Mouse (Mus musculus) heart, adult 2 months (tissue): ENCODE results near the gene Efna3. TPM values are rescaled to one million over a fixed set of nuclear protein-coding genes. Genes with fewer than 3 reads are reported as not detected.

Experiments
- DNase-seq, 2 experiments: peaks; one replicate each; pipeline ENCODE4 v3.0.0; 2021
- H3K27ac ChIP-seq: fragments of 200-600 bp; 2 replicates; pipeline ENCODE4 v1.8.1; 2022
- H3K27me3 ChIP-seq: fragments of 200-500 bp; 2 replicates; pipeline ENCODE4 v1.6.1; 2012; ENCODE audit warnings: mild to moderate bottlenecking, low read length, inconsistent platforms, mixed read lengths; ENCODE audit not compliant: control insufficient read depth, insufficient read depth
- H3K36me3 ChIP-seq: fragments of 200-500 bp; 2 replicates; pipeline ENCODE4 v1.6.1; 2012; ENCODE audit warnings: low read length, inconsistent platforms; ENCODE audit not compliant: control insufficient read depth, insufficient read depth
- H3K4me1 ChIP-seq: fragments of 200-500 bp; 2 replicates; pipeline ENCODE4 v1.6.1; 2011; ENCODE audit warnings: low read length; ENCODE audit not compliant: control insufficient read depth, insufficient read depth
- H3K4me3 ChIP-seq: fragments of 200-600 bp; 2 replicates; pipeline ENCODE4 v1.8.1; 2022
- H3K79me2 ChIP-seq: fragments of 200-500 bp; replicated peaks from 2 replicates; pipeline ENCODE4 v1.6.1; 2012; ENCODE audit warnings: mild to moderate bottlenecking, inconsistent platforms, low read length, moderate library complexity, mixed read lengths; ENCODE audit not compliant: control insufficient read depth, insufficient read depth
- H3K9ac ChIP-seq: fragments of 200-500 bp; 2 replicates; pipeline ENCODE4 v1.6.1; 2012; ENCODE audit warnings: low read depth, mild to moderate bottlenecking, control low read depth, inconsistent platforms, low read length, mixed read lengths
- CTCF ChIP-seq: fragments of 200-600 bp; IDR thresholded peaks from 2 replicates; pipeline ENCODE4 v1.8.1; 2022; ENCODE audit warnings: antibody characterized with exemption, mild to moderate bottlenecking, moderate library complexity
- EP300 ChIP-seq: fragments of 200-500 bp; IDR thresholded peaks from 2 replicates; pipeline ENCODE4 v1.6.1; 2011; ENCODE audit warnings: low read depth, low read length, control low read depth; ENCODE audit not compliant: insufficient read depth
- POLR2A ChIP-seq: fragments of 200-500 bp; IDR thresholded peaks from 2 replicates; pipeline ENCODE4 v1.6.1; 2011; ENCODE audit warnings: mild to moderate bottlenecking, low read depth, low read length, control low read depth; ENCODE audit not compliant: insufficient read depth
- WGBS: fragments of 180-500 bp; shearing (Covaris S2); methylation state at CpG from one replicate; pipeline ENCODE4 v1.1.7; 2018; 5-methylcytosine and 5-hydroxymethylcytosine counted together
- intact Hi-C: fragments of 180-260 bp; cut with DNase I; formaldehyde crosslinking; loops from one replicate; pipeline ENCODE4 v1.15.1; 2025
- polyA plus RNA-seq: library from polyadenylated mRNA; depleted of rRNA; stranded (reverse); fragments of >200 nt; gene quantifications from 2 replicates; pipeline ENCODE4 v1.2.3, GENCODE M21; 2012
- total RNA-seq, 2 experiments: library from RNA; stranded (reverse); gene quantifications; 2 replicates each; pipeline ENCODE4 v1.2.3; 2021

Gene Efna3
- total and polyA plus RNA-seq, 3 experiments: not detected

GRCm38 (mm10) chr3:89360237-89360636 is 37.5 kb upstream of the Efna3 start:
- intact Hi-C loops: no loop called here
- no peak for DNase-seq
- 67% methylated on average over 3 of the region's 3 CpGs for WGBS

GRCm38 (mm10) chr3:89359630-89360029 is 36.9 kb upstream of the Efna3 start:
- no peak for DNase-seq
- no peak overlapping the region for H3K9ac ChIP-seq
- peaks cover 1% of the 10 kb centered on the region; the same call in 1 of the 2 replicates for H3K4me1 ChIP-seq
- no peak overlapping the region for H3K4me3 ChIP-seq
- intact Hi-C loops: no loop called here
- no peaks in the 10 kb centered on the region for H3K79me2 ChIP-seq
- TF ChIP-seq EP300 (no peak), CTCF (no peak), POLR2A (no peak)
- H3K27me3 ChIP-seq: no peaks in the 10 kb centered on the region
- H3K27ac ChIP-seq: no peak overlapping the region
- H3K36me3 ChIP-seq: no peaks in the 10 kb centered on the region
- 52% methylated on average over 6 of the region's 6 CpGs for WGBS

More at GRCm38 (mm10) chr3:89360237-89360636, 37.5 kb upstream of the Efna3 start:
- no peak overlapping the region for H3K9ac ChIP-seq
- no peaks in the 10 kb centered on the region for H3K27me3 ChIP-seq
- no peaks in the 10 kb centered on the region for H3K4me1 ChIP-seq
- H3K36me3 ChIP-seq: no peaks in the 10 kb centered on the region
- TF ChIP-seq POLR2A: no peak
- no peak for TF ChIP-seq CTCF
- no peaks in the 10 kb centered on the region for H3K79me2 ChIP-seq
- H3K27ac ChIP-seq: no peak overlapping the region
- H3K4me3 ChIP-seq: no peak overlapping the region

GRCm38 (mm10) chr3:89356029-89356428 is 33.3 kb upstream of the Efna3 start:
- Histone ChIP-seq H3K9ac (no peak overlapping the region), H3K4me3 (no peak overlapping the region), H3K27me3 (no peaks in the 10 kb centered on the region), H3K4me1 (peaks cover 1% of the 10 kb centered on the region; the same call in 1 of the 2 replicates), H3K36me3 (no peaks in the 10 kb centered on the region), H3K27ac (no peak overlapping the region), H3K79me2 (no peaks in the 10 kb centered on the region)
- TF ChIP-seq EP300 (no peak), POLR2A (no peak), CTCF (no peak)
- WGBS: 63% methylated on average over 9 of the region's 9 CpGs
- intact Hi-C loops: no loop called here
- no peak for DNase-seq

GRCm38 (mm10) chr3:89355512-89355902 is 32.7 kb upstream of the Efna3 start:
- TF ChIP-seq EP300 (no peak), CTCF (no peak), POLR2A (no peak)
- DNase-seq: no peak
- no peaks in the 10 kb centered on the region for H3K79me2 ChIP-seq
- H3K4me1 ChIP-seq: peaks cover 1% of the 10 kb centered on the region; the same call in 1 of the 2 replicates
- H3K27ac ChIP-seq: peak overlapping the region; percentile 51
- H3K4me3 ChIP-seq: no peak overlapping the region
- no peaks in the 10 kb centered on the region for H3K36me3 ChIP-seq
- intact Hi-C loops: loop anchor here (2.0 kb wide), 1 partner anchor 37 kb away; no protein-coding TSS in a partner anchor
- H3K9ac ChIP-seq: no peak overlapping the region
- WGBS: 75% methylated on average over 6 of the region's 6 CpGs
- H3K27me3 ChIP-seq: no peaks in the 10 kb centered on the region

GRCm38 (mm10) chr3:89354816-89355511 is 32.2 kb upstream of the Efna3 start:
- no peak; the same call in 1 of the 2 replicates for TF ChIP-seq CTCF
- TF ChIP-seq EP300: peak; percentile 53; the same call in 1 of the 2 replicates
- Histone ChIP-seq H3K4me3 (no peak overlapping the region), H3K4me1 (peaks cover 1% of the 10 kb centered on the region; the same call in 1 of the 2 replicates), H3K79me2 (no peaks in the 10 kb centered on the region), H3K27ac (peak overlapping the region; percentile 51), H3K27me3 (no peaks in the 10 kb centered on the region), H3K36me3 (no peaks in the 10 kb centered on the region), H3K9ac (no peak overlapping the region)
- intact Hi-C loops: loop anchor here (1.0 to 2.0 kb wide), 3 partner anchors 15 to 38 kb away; no protein-coding TSS in a partner anchor
- WGBS: 13% methylated on average over 5 of the region's 5 CpGs
- DNase-seq: peak; percentile 82 to 89

- H3K4me3 ChIP-seq: no peak overlapping the region
- no peak overlapping the region for H3K27ac ChIP-seq
- DNase-seq: no peak
- H3K4me1 ChIP-seq: peaks cover 7% of the 10 kb centered on the region
- no peaks in the 10 kb centered on the region for H3K79me2 ChIP-seq
- intact Hi-C loops: no loop called here
- no peaks in the 10 kb centered on the region for H3K27me3 ChIP-seq
- no peaks in the 10 kb centered on the region for H3K36me3 ChIP-seq
- no peak overlapping the region for H3K9ac ChIP-seq
- TF ChIP-seq POLR2A (no peak), CTCF (no peak), EP300 (no peak)
- 76% methylated on average over 5 of the region's 5 CpGs for WGBS
Observed at GRCm38 (mm10) chr3:89351271-89351670, 28.5 kb upstream of the Efna3 start.
